Mouse (Mus musculus) heart, postnatal 0 days (tissue): ENCODE data around the gene Apof. TPM values are rescaled to one million over a fixed set of nuclear protein-coding genes. Genes with fewer than 3 reads are reported as not detected.
A peak's percentile ranks its signal among the peaks of the same experiment; 100 is the strongest.
"Not testable (repeated sequence)": the region's sequence is repeated elsewhere in the genome, so short reads cannot be mapped to it uniquely, and the experiment has no call there.

Experiments used
- ATAC-seq: fragments of 200-750 bp; cut with Nextera tagmentation; 2 replicates; pipeline ENCODE4 v1.8.0; 2017; ENCODE audit warnings: low read depth, moderate number of reproducible peaks, moderate library complexity; ENCODE audit not compliant: insufficient read depth
- DNase-seq: peaks from one replicate; pipeline ENCODE4 v3.0.0-alpha.2; 2016; ENCODE audit warnings: low spot score
- H3K27ac ChIP-seq: fragments of 300-500 bp; sonication (generic); 2 replicates; pipeline ENCODE4 v1.5.1; 2014; ENCODE audit warnings: low read depth, mild to moderate bottlenecking
- H3K27me3 ChIP-seq: fragments of 300-500 bp; sonication (generic); 2 replicates; pipeline ENCODE4 v1.6.1; 2014; ENCODE audit warnings: low read length, mixed read lengths; ENCODE audit not compliant: control insufficient read depth, insufficient read depth
- H3K36me3 ChIP-seq: fragments of 300-500 bp; sonication (generic); replicated peaks from 2 replicates; pipeline ENCODE4 v1.6.1; 2014; ENCODE audit warnings: low read length, mixed read lengths; ENCODE audit not compliant: control insufficient read depth, insufficient read depth
- H3K4me1 ChIP-seq: fragments of 300-500 bp; sonication (generic); 2 replicates; pipeline ENCODE4 v1.6.1; 2014; ENCODE audit warnings: antibody characterized with exemption; ENCODE audit not compliant: control insufficient read depth, insufficient read depth
- H3K4me2 ChIP-seq: fragments of 300-500 bp; sonication (generic); 2 replicates; pipeline ENCODE4 v1.6.1; 2014; ENCODE audit warnings: low read depth, mild to moderate bottlenecking, low read length, moderate library complexity
- H3K4me3 ChIP-seq: fragments of 300-500 bp; sonication (generic); 2 replicates; pipeline ENCODE4 v1.5.1; 2014; ENCODE audit warnings: low read depth, low read length
- H3K9ac ChIP-seq: fragments of 300-500 bp; sonication (generic); replicated peaks from 2 replicates; pipeline ENCODE4 v1.6.1; 2014; ENCODE audit warnings: low read depth, low read length, mixed read lengths
- H3K9me3 ChIP-seq: fragments of 300-500 bp; sonication (generic); replicated peaks from 2 replicates; pipeline ENCODE4 v1.6.1; 2016; ENCODE audit warnings: low read length; ENCODE audit not compliant: control insufficient read depth
- CTCF ChIP-seq: IDR thresholded peaks from 2 replicates; pipeline ENCODE4 v1.5.1; 2016; ENCODE audit warnings: antibody characterized with exemption, control low read depth, low read depth
- EP300 ChIP-seq: IDR thresholded peaks from 2 replicates; pipeline ENCODE4 v1.6.1; 2016; ENCODE audit warnings: antibody characterized with exemption, low read depth
- WGBS: fragments of 180-500 bp; shearing (Covaris S2); extraction: QIAGEN DNeasy Blood & Tissue Kit; methylation state at CpG from one replicate; pipeline ENCODE4 v1.1.7; 2014; 5-methylcytosine and 5-hydroxymethylcytosine counted together
- polyA plus RNA-seq: library from polyadenylated mRNA; unstranded; fragments of >200 nt; fragmentation: Nextera tagmentation; extraction: Ambion mirVana; gene quantifications from 2 replicates; pipeline ENCODE4 v1.2.1, GENCODE M21; 2015
- total RNA-seq: library from RNA; depleted of rRNA; stranded (reverse); fragments of >200 nt; gene quantifications from 2 replicates; pipeline ENCODE4 v1.2.3, GENCODE M21; 2014; ENCODE audit warnings: low replicate concordance

The Apof gene
- total and polyA plus RNA-seq, 2 experiments from 2014 or later: not detected

GRCm38 (mm10) chr10:128258953-128259352, 9.5 kb upstream of the Apof start:
- ATAC-seq: no peak
- Histone ChIP-seq H3K27me3 (no peaks in the 10 kb centered on the region), H3K4me2 (no peak overlapping the region)

GRCm38 (mm10) chr10:128259946-128260345, 8.5 kb upstream of the Apof start:
- 85% methylated on average over 5 of the region's 5 CpGs for WGBS
- H3K36me3 ChIP-seq: no peaks in the 10 kb centered on the region
- no peak overlapping the region for H3K9ac ChIP-seq
- H3K27ac ChIP-seq: no peak overlapping the region
- H3K4me2 ChIP-seq: no peak overlapping the region
- H3K27me3 ChIP-seq: no peaks in the 10 kb centered on the region
- no peak for DNase-seq
- no peaks in the 10 kb centered on the region for H3K9me3 ChIP-seq
- TF ChIP-seq EP300 (no peak), CTCF (no peak)
- no peak for ATAC-seq
- no peak overlapping the region for H3K4me3 ChIP-seq
- no peaks in the 10 kb centered on the region for H3K4me1 ChIP-seq

More at GRCm38 (mm10) chr10:128258953-128259352, 9.5 kb upstream of the Apof start:
- 49% methylated on average over 4 of the region's 4 CpGs for WGBS
- no peak for TF ChIP-seq CTCF
- no peak for TF ChIP-seq EP300
- H3K9me3 ChIP-seq: no peaks in the 10 kb centered on the region
- no peaks in the 10 kb centered on the region for H3K36me3 ChIP-seq
- no peak overlapping the region for H3K4me3 ChIP-seq
- DNase-seq: no peak
- H3K27ac ChIP-seq: peak overlapping the region; percentile 43
- H3K9ac ChIP-seq: no peak overlapping the region
- H3K4me1 ChIP-seq: no peaks in the 10 kb centered on the region

DNA sequence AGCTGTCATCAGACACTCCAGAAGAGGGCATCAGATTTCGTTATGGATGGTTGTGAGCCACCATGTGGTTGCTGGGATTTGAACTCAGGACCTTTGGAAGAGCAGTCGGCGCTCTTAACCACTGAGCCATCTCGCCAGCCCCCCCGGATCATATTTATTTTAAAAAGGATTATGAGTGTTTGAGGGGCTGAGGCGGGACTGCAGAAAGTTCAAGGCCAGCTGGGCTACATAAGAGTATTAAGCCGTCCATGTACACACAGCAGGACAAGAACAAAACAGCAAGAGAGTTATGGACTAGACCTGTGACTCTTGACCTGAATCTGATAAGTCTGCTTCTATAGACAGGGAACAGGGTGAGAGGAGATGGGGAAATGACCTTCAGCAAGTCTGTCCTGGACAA, 8.1 kb upstream of the Apof start:
- WGBS: 87% methylated on average over 7 of the region's 7 CpGs
- not testable (repeated sequence) for H3K27me3 ChIP-seq, H3K4me1 ChIP-seq, H3K9ac ChIP-seq, H3K27ac ChIP-seq, H3K9me3 ChIP-seq, H3K4me3 ChIP-seq, H3K4me2 ChIP-seq, DNase-seq, ATAC-seq, H3K36me3 ChIP-seq

GRCm38 (mm10) chr10:128262300-128262699, 6.2 kb upstream of the Apof start:
- Histone ChIP-seq H3K4me1 (no peaks in the 10 kb centered on the region), H3K4me2 (no peak overlapping the region; the same call in 1 of the 2 replicates), H3K27me3 (no peaks in the 10 kb centered on the region), H3K27ac (no peak overlapping the region), H3K36me3 (no peaks in the 10 kb centered on the region), H3K9me3 (no peaks in the 10 kb centered on the region), H3K9ac (no peak overlapping the region), H3K4me3 (no peak overlapping the region)
- WGBS: 53% methylated on average over 22 of the region's 22 CpGs
- no peak for TF ChIP-seq EP300
- no peak for TF ChIP-seq CTCF
- DNase-seq (no peak), ATAC-seq (peak; percentile 62; the same call in 1 of the 2 replicates)

- no peak overlapping the region for H3K4me3 ChIP-seq
- ATAC-seq (no peak), DNase-seq (no peak)
- no peak overlapping the region for H3K27ac ChIP-seq
- H3K36me3 ChIP-seq: no peaks in the 10 kb centered on the region
- no peak overlapping the region for H3K4me2 ChIP-seq
- no peak overlapping the region for H3K9ac ChIP-seq
- no peaks in the 10 kb centered on the region for H3K9me3 ChIP-seq
- no peaks in the 10 kb centered on the region for H3K4me1 ChIP-seq
- no peaks in the 10 kb centered on the region for H3K27me3 ChIP-seq
- no peak for TF ChIP-seq EP300
- TF ChIP-seq CTCF: no peak
- WGBS: 75% methylated on average over 6 of the region's 6 CpGs
These were observed 4.8 kb upstream of the Apof start for GRCm38 (mm10) chr10:128263393-128264310.
